Mouse (Mus musculus): ENCODE results near the gene Dexi. TPM values are rescaled to one million over a fixed set of nuclear protein-coding genes. Genes with fewer than 3 reads are reported as not detected.

The Dexi gene
- polyA plus RNA-seq, 1 experiment = 40.0 TPM

GRCm38 (mm10) chr16:10574936-10575335 is 32.1 kb upstream of the Dexi start:
- TF ChIP-seq POLR2A (IDR thresholded peaks at IDR 0.05; ENCODE audit: low read depth, low read length) (no peak), CTCF (conservative IDR thresholded peaks at IDR 0.05; ENCODE audit: insufficient read depth, insufficient read length, low read depth, low read length) (no peak)
- WGBS = 68% methylated on average over 2 of the region's 2 CpGs
- no peak overlapping the region for H3K27ac ChIP-seq (ENCODE audit: insufficient read depth, low read depth, low read length)
- DNase-seq = no peak
- peaks cover 3% of the 10 kb centered on the region for H3K36me3 ChIP-seq (ENCODE audit: control insufficient read depth, insufficient read depth, low read length)
- H3K4me3 ChIP-seq (ENCODE audit: insufficient read depth, low read depth, low read length) = no peak overlapping the region
- no peaks in the 10 kb centered on the region for H3K4me1 ChIP-seq (ENCODE audit: control insufficient read depth, insufficient read depth, low read length)
- no peaks in the 10 kb centered on the region for H3K27me3 ChIP-seq (replicated peaks; ENCODE audit: control insufficient read depth, insufficient read depth, low read length)

DNA sequence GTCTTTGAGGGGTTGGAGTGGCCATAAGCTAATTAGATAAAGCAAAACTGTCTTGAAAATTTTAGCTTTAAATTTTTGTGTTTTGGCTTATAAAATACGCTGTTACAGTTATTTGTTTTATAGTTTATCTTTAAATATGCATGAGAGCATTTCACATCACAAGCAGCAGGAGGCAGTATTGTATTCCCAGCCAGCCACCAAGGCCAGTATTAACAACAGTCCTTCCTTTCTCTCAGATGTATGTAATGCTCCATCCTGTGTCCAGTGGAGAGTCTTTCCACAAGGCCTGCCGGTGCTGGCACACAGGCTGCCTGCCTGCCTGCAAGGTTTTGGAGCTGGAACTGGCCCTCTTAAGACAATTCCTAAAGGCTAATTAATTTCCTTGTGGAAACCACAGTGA is 29.0 kb upstream of the Dexi start:
- no peak overlapping the region for H3K27ac ChIP-seq (ENCODE audit: insufficient read depth, low read depth, low read length)
- H3K36me3 ChIP-seq (ENCODE audit: control insufficient read depth, insufficient read depth, low read length) = no peaks in the 10 kb centered on the region; the same call in 1 of the 2 replicates
- WGBS = 57% methylated on average over 2 of the region's 2 CpGs
- no peak overlapping the region for H3K4me3 ChIP-seq (ENCODE audit: insufficient read depth, low read depth, low read length)
- no peaks in the 10 kb centered on the region for H3K4me1 ChIP-seq (ENCODE audit: control insufficient read depth, insufficient read depth, low read length)
- TF ChIP-seq CTCF (conservative IDR thresholded peaks at IDR 0.05; ENCODE audit: insufficient read depth, insufficient read length, low read depth, low read length) (peak; percentile 43), POLR2A (IDR thresholded peaks at IDR 0.05; ENCODE audit: low read depth, low read length) (no peak)
- no peaks in the 10 kb centered on the region for H3K27me3 ChIP-seq (replicated peaks; ENCODE audit: control insufficient read depth, insufficient read depth, low read length)
- no peak for DNase-seq

DNA sequence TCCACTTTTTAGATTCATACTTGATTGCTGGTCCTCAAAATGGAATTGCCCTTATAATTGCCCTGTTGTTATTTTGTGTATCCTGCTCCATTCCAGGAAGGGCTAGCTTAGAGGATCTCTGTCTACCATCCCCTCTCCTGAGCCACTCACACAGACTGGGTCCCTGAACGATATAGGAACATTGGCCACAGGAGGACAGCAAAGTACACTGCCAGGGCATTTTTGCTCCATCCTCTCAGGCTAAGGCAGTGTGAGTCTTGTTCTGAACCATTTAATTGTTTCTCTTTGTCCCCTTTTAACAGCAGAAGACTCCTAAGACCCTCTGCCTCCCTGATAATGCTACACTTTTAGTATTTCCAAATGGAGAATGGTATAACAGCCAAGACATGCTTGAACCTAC is 27.9 kb upstream of the Dexi start:
- 70% methylated on average over 1 of the region's 1 CpGs for WGBS
- no peak for TF ChIP-seq POLR2A (IDR thresholded peaks at IDR 0.05; ENCODE audit: low read depth, low read length)
- no peak for TF ChIP-seq CTCF (conservative IDR thresholded peaks at IDR 0.05; ENCODE audit: insufficient read depth, insufficient read length, low read depth, low read length)
- H3K4me3 ChIP-seq (ENCODE audit: insufficient read depth, low read depth, low read length) = no peak overlapping the region
- no peaks in the 10 kb centered on the region; the same call in 1 of the 2 replicates for H3K36me3 ChIP-seq (ENCODE audit: control insufficient read depth, insufficient read depth, low read length)
- no peaks in the 10 kb centered on the region for H3K4me1 ChIP-seq (ENCODE audit: control insufficient read depth, insufficient read depth, low read length)
- H3K27me3 ChIP-seq (replicated peaks; ENCODE audit: control insufficient read depth, insufficient read depth, low read length) = no peaks in the 10 kb centered on the region
- H3K27ac ChIP-seq (ENCODE audit: insufficient read depth, low read depth, low read length) = no peak overlapping the region
- peak; percentile 58 for DNase-seq

DNA sequence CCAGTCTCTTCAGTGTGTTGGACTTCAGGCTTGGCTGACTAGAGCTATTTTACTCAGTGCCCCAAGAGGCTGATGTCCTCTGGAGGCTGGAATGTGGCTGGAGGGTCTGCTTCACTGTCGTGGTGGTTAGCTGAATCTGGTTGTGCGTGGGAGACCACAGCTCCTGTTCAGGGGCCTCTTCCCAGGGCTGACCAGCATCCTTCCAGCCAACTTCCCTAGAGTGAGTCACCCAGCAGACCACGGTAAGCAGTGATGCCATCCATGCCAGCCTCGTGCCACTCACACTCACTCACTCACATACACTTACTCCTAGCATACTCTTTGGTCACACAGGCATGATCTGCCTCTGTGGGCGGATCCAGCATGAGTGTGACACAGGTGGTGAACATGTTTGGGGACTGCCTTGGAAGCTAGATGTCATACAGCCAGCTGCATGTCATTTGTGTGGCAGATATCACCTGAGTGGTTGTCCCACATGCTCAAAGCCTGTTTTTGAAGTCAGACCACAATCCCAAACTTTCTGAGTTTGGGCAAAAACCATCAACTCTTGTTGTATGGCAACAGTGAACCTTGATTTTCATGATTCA is 27.0 kb upstream of the Dexi start:
- H3K4me3 ChIP-seq (ENCODE audit: insufficient read depth, low read depth, low read length) = no peak overlapping the region
- H3K36me3 ChIP-seq (ENCODE audit: control insufficient read depth, insufficient read depth, low read length) = no peaks in the 10 kb centered on the region; the same call in 1 of the 2 replicates
- H3K27me3 ChIP-seq (replicated peaks; ENCODE audit: control insufficient read depth, insufficient read depth, low read length) = no peaks in the 10 kb centered on the region
- no peak overlapping the region for H3K27ac ChIP-seq (ENCODE audit: insufficient read depth, low read depth, low read length)
- WGBS = 62% methylated on average over 5 of the region's 5 CpGs
- no peaks in the 10 kb centered on the region for H3K4me1 ChIP-seq (ENCODE audit: control insufficient read depth, insufficient read depth, low read length)
- DNase-seq = no peak
- TF ChIP-seq POLR2A (IDR thresholded peaks at IDR 0.05; ENCODE audit: low read depth, low read length) (no peak), CTCF (conservative IDR thresholded peaks at IDR 0.05; ENCODE audit: insufficient read depth, insufficient read length, low read depth, low read length) (no peak)

- no peaks in the 10 kb centered on the region for H3K4me1 ChIP-seq (ENCODE audit: control insufficient read depth, insufficient read depth, low read length)
- DNase-seq = no peak
- no peak overlapping the region for H3K27ac ChIP-seq (ENCODE audit: insufficient read depth, low read depth, low read length)
- TF ChIP-seq CTCF (conservative IDR thresholded peaks at IDR 0.05; ENCODE audit: insufficient read depth, insufficient read length, low read depth, low read length) (no peak), POLR2A (IDR thresholded peaks at IDR 0.05; ENCODE audit: low read depth, low read length) (no peak)
- no peaks in the 10 kb centered on the region for H3K27me3 ChIP-seq (replicated peaks; ENCODE audit: control insufficient read depth, insufficient read depth, low read length)
- WGBS = 85% methylated on average over 4 of the region's 4 CpGs
- no peak overlapping the region for H3K4me3 ChIP-seq (ENCODE audit: insufficient read depth, low read depth, low read length)
- no peaks in the 10 kb centered on the region for H3K36me3 ChIP-seq (ENCODE audit: control insufficient read depth, insufficient read depth, low read length)
Measured at GRCm38 (mm10) chr16:10567153-10567552, 24.3 kb upstream of the Dexi start.

GRCm38 (mm10) chr16:10565278-10565885 is 22.5 kb upstream of the Dexi start:
- H3K27ac ChIP-seq (ENCODE audit: insufficient read depth, low read depth, low read length) = no peak overlapping the region
- H3K36me3 ChIP-seq (ENCODE audit: control insufficient read depth, insufficient read depth, low read length) = peaks cover 2% of the 10 kb centered on the region
- TF ChIP-seq CTCF (conservative IDR thresholded peaks at IDR 0.05; ENCODE audit: insufficient read depth, insufficient read length, low read depth, low read length) = peak; percentile 95
- TF ChIP-seq POLR2A (IDR thresholded peaks at IDR 0.05; ENCODE audit: low read depth, low read length) = no peak
- H3K27me3 ChIP-seq (replicated peaks; ENCODE audit: control insufficient read depth, insufficient read depth, low read length) = no peaks in the 10 kb centered on the region
- DNase-seq = peak; percentile 56
- no peak overlapping the region for H3K4me3 ChIP-seq (ENCODE audit: insufficient read depth, low read depth, low read length)
- 45% methylated on average over 4 of the region's 4 CpGs for WGBS
- H3K4me1 ChIP-seq (ENCODE audit: control insufficient read depth, insufficient read depth, low read length) = no peaks in the 10 kb centered on the region

GRCm38 (mm10) chr16:10559991-10560390 is 17.1 kb upstream of the Dexi start:
- H3K4me1 ChIP-seq (ENCODE audit: control insufficient read depth, insufficient read depth, low read length) = peaks cover 5% of the 10 kb centered on the region; the same call in 1 of the 2 replicates
- DNase-seq = no peak
- TF ChIP-seq CTCF (conservative IDR thresholded peaks at IDR 0.05; ENCODE audit: insufficient read depth, insufficient read length, low read depth, low read length) = no peak
- TF ChIP-seq POLR2A (IDR thresholded peaks at IDR 0.05; ENCODE audit: low read depth, low read length) = no peak
- H3K27ac ChIP-seq (ENCODE audit: insufficient read depth, low read depth, low read length) = no peak overlapping the region
- peaks cover 3% of the 10 kb centered on the region for H3K36me3 ChIP-seq (ENCODE audit: control insufficient read depth, insufficient read depth, low read length)
- H3K27me3 ChIP-seq (replicated peaks; ENCODE audit: control insufficient read depth, insufficient read depth, low read length) = no peaks in the 10 kb centered on the region
- 73% methylated on average over 8 of the region's 8 CpGs for WGBS
- no peak overlapping the region for H3K4me3 ChIP-seq (ENCODE audit: insufficient read depth, low read depth, low read length)

Measured in kidney, adult 2 months (tissue).